Mouse (Mus musculus) small intestine, adult 2 months (tissue): Measurements from ENCODE around the gene Mpped2.

Source experiments
- CTCF ChIP-seq: fragments of 200-500 bp; IDR thresholded peaks from 2 replicates; pipeline ENCODE4 v1.5.1; 2012; ENCODE audit warnings: low read depth, mild to moderate bottlenecking, control low read depth, inconsistent platforms, low read length, moderate library complexity, mixed read lengths; ENCODE audit not compliant: insufficient replicate concordance, insufficient read length; ENCODE audit errors: extremely low read depth
- POLR2A ChIP-seq: fragments of 200-500 bp; IDR thresholded peaks from 2 replicates; pipeline ENCODE4 v1.6.1; 2012; ENCODE audit warnings: low read depth, mild to moderate bottlenecking, control low read depth, inconsistent platforms, low read length, moderate library complexity

DNA sequence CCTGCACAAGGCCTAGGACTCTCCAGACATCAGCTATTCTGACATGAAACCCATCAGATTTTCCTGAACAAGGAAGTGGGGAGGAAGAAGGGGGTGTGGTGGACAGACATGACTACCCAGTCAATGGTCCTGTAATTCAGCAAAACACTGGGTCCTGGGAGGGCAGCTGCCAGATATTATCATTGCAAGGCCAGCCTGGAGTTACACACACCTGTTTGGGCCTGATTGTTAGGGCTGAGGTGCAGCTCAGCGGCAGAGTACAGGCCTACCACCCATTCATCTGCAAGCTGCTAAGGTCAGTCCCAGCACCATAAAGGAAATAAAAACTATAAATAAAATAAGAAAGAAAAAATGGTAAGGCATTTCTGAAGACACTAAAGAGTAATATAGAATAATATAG, 52.3 kb downstream of the Mpped2 start:
- no peak for TF ChIP-seq POLR2A
- no peak for TF ChIP-seq CTCF
